Mouse (Mus musculus): ENCODE results near the gene Trmt5.

Gene Trmt5

GRCm38 (mm10) chr12:73286287-73287092 is at the start of gene Trmt5, which contains the start of gene Slc38a6:
Gene Trmt5 (minus strand): TSS chr12:73286710.
Gene Slc38a6 (plus strand): TSS chr12:73286779.
- peak; percentile 78 to 87 for DNase-seq (ENCODE audit: low read depth in 2 of 2, low spot score in 2 of 2)

- DNase-seq (ENCODE audit: low read depth in 2 of 2, low spot score in 2 of 2) = no peak
Measured at GRCm38 (mm10) chr12:73334051-73334551, 47.6 kb upstream of the Trmt5 start.

GRCm38 (mm10) chr12:73332701-73333100 is 46.2 kb upstream of the Trmt5 start:
- no peak for DNase-seq (ENCODE audit: low read depth in 2 of 2, low spot score in 2 of 2)

- DNase-seq (ENCODE audit: low read depth in 2 of 2, low spot score in 2 of 2) = no peak
Measured at GRCm38 (mm10) chr12:73330236-73330635, 43.7 kb upstream of the Trmt5 start.

- no peak for DNase-seq (ENCODE audit: low read depth in 2 of 2, low spot score in 2 of 2)
Measured at GRCm38 (mm10) chr12:73328448-73329167, 42.1 kb upstream of the Trmt5 start.

- no peak for DNase-seq (ENCODE audit: low read depth in 2 of 2, low spot score in 2 of 2)
Measured at GRCm38 (mm10) chr12:73327381-73327780, 40.9 kb upstream of the Trmt5 start.

GRCm38 (mm10) chr12:73325617-73326016 is 39.1 kb upstream of the Trmt5 start:
- no peak for DNase-seq (ENCODE audit: low read depth in 2 of 2, low spot score in 2 of 2)

GRCm38 (mm10) chr12:73325181-73325580 is 38.7 kb upstream of the Trmt5 start:
- no peak for DNase-seq (ENCODE audit: low read depth in 2 of 2, low spot score in 2 of 2)

- DNase-seq (ENCODE audit: low read depth in 2 of 2, low spot score in 2 of 2) = no peak
Measured at GRCm38 (mm10) chr12:73324742-73325141, 38.2 kb upstream of the Trmt5 start.

- DNase-seq (ENCODE audit: low read depth in 2 of 2, low spot score in 2 of 2) = no peak
Measured at GRCm38 (mm10) chr12:73324180-73324586, 37.7 kb upstream of the Trmt5 start.

GRCm38 (mm10) chr12:73317706-73318686 is 31.5 kb upstream of the Trmt5 start:
- DNase-seq (ENCODE audit: low read depth in 2 of 2, low spot score in 2 of 2) = no peak

GRCm38 (mm10) chr12:73308711-73309110 is 22.2 kb upstream of the Trmt5 start:
- DNase-seq (ENCODE audit: low read depth in 2 of 2, low spot score in 2 of 2) = no peak

GRCm38 (mm10) chr12:73307750-73308149 is 21.2 kb upstream of the Trmt5 start:
- no peak for DNase-seq (ENCODE audit: low read depth in 2 of 2, low spot score in 2 of 2)

- DNase-seq (ENCODE audit: low read depth in 2 of 2, low spot score in 2 of 2) = no peak
Measured at GRCm38 (mm10) chr12:73304636-73305035, 18.1 kb upstream of the Trmt5 start.

GRCm38 (mm10) chr12:73300531-73300930 is 14.0 kb upstream of the Trmt5 start:
- DNase-seq (ENCODE audit: low read depth in 2 of 2, low spot score in 2 of 2) = no peak

- DNase-seq (ENCODE audit: low read depth in 2 of 2, low spot score in 2 of 2) = no peak
Measured at GRCm38 (mm10) chr12:73298621-73299020, 12.1 kb upstream of the Trmt5 start.

GRCm38 (mm10) chr12:73295505-73296140 is 9.1 kb upstream of the Trmt5 start:
- DNase-seq (ENCODE audit: low read depth in 2 of 2, low spot score in 2 of 2) = no peak

GRCm38 (mm10) chr12:73294884-73295283 is 8.4 kb upstream of the Trmt5 start:
- DNase-seq (ENCODE audit: low read depth in 2 of 2, low spot score in 2 of 2) = no peak

- no peak for DNase-seq (ENCODE audit: low read depth in 2 of 2, low spot score in 2 of 2)
Measured at GRCm38 (mm10) chr12:73288626-73289025, 2.1 kb upstream of the Trmt5 start.

- no peak for DNase-seq (ENCODE audit: low read depth in 2 of 2, low spot score in 2 of 2)
Measured at GRCm38 (mm10) chr12:73287609-73288008, 1.1 kb upstream of the Trmt5 start.

Measured in CD8-positive naive resting alpha-beta T cell, adult 2 months (primary cell).